Mouse (Mus musculus) c-Kit-positive CD71-positive TER-119-positive erythroid progenitor cells, embryonic 14.5 days (primary cell): Measurements from ENCODE around the gene 2610021A01Rik.
"Not testable (repeated sequence)": the region's sequence is repeated elsewhere in the genome, so short reads cannot be mapped to it uniquely, and the experiment has no call there.

Experiments used
- DNase-seq: peaks from one replicate; pipeline ENCODE4 v3.0.0-alpha.2; 2013; ENCODE audit warnings: low spot score

The 2610021A01Rik gene

GRCm38 (mm10) chr7:41599034-41599813 is at the start of gene 2610021A01Rik:
TSS of gene 2610021A01Rik (plus strand) at chr7:41599230.
- peak; percentile 82 for DNase-seq

GRCm38 (mm10) chr7:41560681-41561080 is 38.3 kb upstream of the 2610021A01Rik start:
- no peak for DNase-seq

- not testable (repeated sequence) for DNase-seq
These were observed 25.5 kb upstream of the 2610021A01Rik start, which contains the start of gene Gm6871 for GRCm38 (mm10) chr7:41573562-41573961. TSS of gene Gm6871 (minus strand) at chr7:41573662.

- DNase-seq = no peak
These were observed 21.1 kb upstream of the 2610021A01Rik start for GRCm38 (mm10) chr7:41577956-41578355.

GRCm38 (mm10) chr7:41582028-41582427 is 17.0 kb upstream of the 2610021A01Rik start:
- DNase-seq = no peak

GRCm38 (mm10) chr7:41587831-41588230 is 11.2 kb upstream of the 2610021A01Rik start:
- not testable (repeated sequence) for DNase-seq

GRCm38 (mm10) chr7:41598615-41599014 is 415 bp upstream of the 2610021A01Rik start:
- DNase-seq = no peak

- DNase-seq = peak; percentile 0
These were observed 1.0 kb downstream of the 2610021A01Rik start for GRCm38 (mm10) chr7:41599932-41600548.

- no peak for DNase-seq
These were observed 12.6 kb downstream of the 2610021A01Rik start for GRCm38 (mm10) chr7:41611654-41612053.

GRCm38 (mm10) chr7:41616241-41616640 is 17.2 kb downstream of the 2610021A01Rik start:
- not testable (repeated sequence) for DNase-seq

GRCm38 (mm10) chr7:41632409-41633220 is 33.6 kb downstream of the 2610021A01Rik start, which contains the start of gene Zfp788:
TSS of gene Zfp788 (plus strand) at chr7:41633203.
- DNase-seq = peak; percentile 81

- peak; percentile 89 for DNase-seq
These were observed 34.4 kb downstream of the 2610021A01Rik start for GRCm38 (mm10) chr7:41633221-41633984.

- not testable (repeated sequence) for DNase-seq
These were observed 75.3 kb downstream of the 2610021A01Rik start for GRCm38 (mm10) chr7:41674326-41674725.
